Mouse (Mus musculus) left cerebral cortex, postnatal 4 days (tissue): Measurements from ENCODE around the gene Ctbp2. TPM values are rescaled to one million over a fixed set of nuclear protein-coding genes. Genes with fewer than 3 reads are reported as not detected.
"Not testable (repeated sequence)": the region's sequence is repeated elsewhere in the genome, so short reads cannot be mapped to it uniquely, and the experiment has no call there.

ENCODE experiments used
- DNase-seq: peaks from one replicate; pipeline ENCODE4 v3.0.0-alpha.2; 2022
- intact Hi-C: fragments of 180-260 bp; cut with DNase I; formaldehyde crosslinking; loops from one replicate; pipeline ENCODE4 v1.15.1; 2025
- total RNA-seq, 2 experiments: library from RNA; stranded (reverse); gene quantifications; 2 replicates each; pipeline ENCODE4 v1.2.3; 2021

The Ctbp2 gene
- total RNA-seq, 2 experiments from 2014 or later, result 41.0 to 48.8 TPM

DNA sequence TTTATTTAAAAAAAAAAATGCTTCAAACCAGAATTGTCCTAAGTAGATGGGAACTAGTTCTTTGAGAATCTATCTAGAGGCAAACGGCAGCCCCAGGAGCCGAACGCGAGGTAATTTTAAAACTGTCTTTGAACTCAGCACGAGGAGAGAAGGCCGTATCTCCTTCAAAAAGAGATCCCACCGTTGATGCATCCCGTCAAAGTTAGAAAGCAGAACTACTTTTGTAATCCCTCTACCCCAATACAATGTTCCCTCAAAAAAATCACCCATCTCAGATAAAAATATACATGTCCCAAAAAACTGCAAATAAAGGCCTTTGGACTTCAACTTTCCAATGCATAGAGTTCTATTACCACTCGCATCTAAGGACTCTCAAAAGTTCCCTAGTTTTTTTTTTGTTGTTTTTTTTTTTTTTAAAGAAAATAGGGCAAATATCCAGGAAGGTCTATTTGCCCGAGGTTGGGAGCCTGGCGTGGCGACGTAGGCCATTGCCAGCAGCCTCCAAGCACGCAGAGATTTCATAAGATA, 3.0 kb downstream of the Ctbp2 start:
- no peak for DNase-seq
- intact Hi-C loops, result no loop called here

GRCm38 (mm10) chr7:133120221-133120751, 3.9 kb downstream of the Ctbp2 start:
- DNase-seq, result peak; percentile 31
- intact Hi-C loops, result no loop called here

- intact Hi-C loops, result loop anchor here (5.0 to 10.0 kb wide), 2 partner anchors 86 to 517 kb away; partner anchors contain the start of gene Edrf1
- DNase-seq, result no peak
Measured at GRCm38 (mm10) chr7:133117815-133118214, 6.3 kb downstream of the Ctbp2 start.

DNA sequence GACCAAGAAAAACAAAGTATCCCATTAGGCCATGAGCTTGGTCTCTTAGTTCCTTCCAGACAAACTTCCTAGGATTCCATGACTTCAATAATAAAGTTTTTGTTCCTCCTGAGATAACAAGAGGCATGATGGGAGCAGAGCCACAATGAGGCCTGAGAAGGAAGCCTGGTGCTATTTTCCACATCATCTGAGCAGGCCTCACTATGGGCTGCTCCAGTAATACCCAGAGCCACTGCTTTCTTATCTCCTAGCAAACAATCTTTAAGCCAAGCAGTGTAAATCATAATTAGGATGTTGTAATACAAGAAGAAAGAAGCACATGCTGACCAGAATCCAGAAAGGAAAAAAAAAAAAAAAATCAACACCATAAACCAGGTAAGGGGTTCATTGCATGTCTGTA, 7.6 kb downstream of the Ctbp2 start:
- intact Hi-C loops, result loop anchor here (5.0 to 10.0 kb wide), 2 partner anchors 84 to 518 kb away; partner anchors contain the start of gene Edrf1
- no peak for DNase-seq

DNA sequence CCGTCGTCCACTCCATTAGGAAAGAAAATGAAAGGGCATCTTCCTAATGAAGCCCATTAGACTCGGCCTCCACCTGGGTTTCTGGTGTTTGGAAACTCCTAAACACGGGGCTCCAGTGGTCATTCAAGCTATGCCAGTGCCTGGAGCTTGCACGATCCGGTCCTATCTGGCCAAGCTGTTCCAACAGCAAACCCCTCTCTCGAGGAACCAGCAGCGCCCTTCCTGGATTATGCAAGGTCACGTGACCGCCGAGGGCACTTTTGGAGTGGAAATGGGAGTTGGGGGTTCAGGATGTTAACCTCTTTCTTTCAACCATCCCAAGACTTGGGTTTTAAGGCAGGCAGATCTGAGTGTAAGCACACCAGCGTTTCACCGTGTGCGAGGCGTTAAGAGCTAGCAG, 8.3 kb downstream of the Ctbp2 start:
- peak; percentile 45 for DNase-seq

GRCm38 (mm10) chr7:133114847-133115470, 9.2 kb downstream of the Ctbp2 start:
- no peak for DNase-seq
- intact Hi-C loops, result loop anchor here (5.0 to 10.0 kb wide), 2 partner anchors 83 to 520 kb away; partner anchors contain the start of gene Edrf1

More for the DNA sequence above, 8.3 kb downstream of the Ctbp2 start:
- intact Hi-C loops, result loop anchor here (5.0 to 10.0 kb wide), 2 partner anchors 84 to 519 kb away; partner anchors contain the start of gene Edrf1

DNA sequence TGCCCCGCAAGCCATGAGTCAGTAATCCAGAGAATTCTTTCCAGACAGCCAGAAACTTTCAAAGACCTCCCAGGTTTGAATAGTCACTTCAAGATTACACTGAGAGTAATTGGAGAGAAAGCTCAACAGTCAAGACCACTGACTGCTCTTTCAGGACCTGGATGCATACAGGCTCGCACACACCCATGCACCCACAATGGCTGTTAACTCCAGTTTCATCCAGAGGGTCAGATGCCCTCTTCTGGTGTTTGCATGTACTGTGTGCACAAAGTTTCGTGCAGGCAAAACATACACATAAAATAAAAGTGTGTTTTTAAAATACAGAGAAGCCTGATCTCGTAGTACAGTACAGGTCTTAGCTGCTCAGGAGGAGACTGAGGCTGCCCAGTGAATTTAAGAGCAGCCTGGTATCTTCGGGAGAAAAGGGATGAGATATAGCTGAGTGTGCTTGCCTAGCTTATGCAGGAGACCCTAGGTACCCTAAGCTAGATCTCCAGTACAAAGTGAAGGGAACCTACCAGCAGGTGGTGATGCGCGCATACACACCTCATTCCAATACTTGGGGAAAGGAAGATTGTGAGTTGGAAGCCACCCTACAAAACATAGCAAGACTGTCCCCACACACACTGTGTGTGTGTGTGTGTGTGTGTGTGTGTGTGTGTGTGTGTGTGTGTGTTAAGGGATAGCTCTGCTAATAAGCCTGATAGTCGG, 10.8 kb downstream of the Ctbp2 start:
- no peak for DNase-seq
- intact Hi-C loops, result loop anchor here (10.0 kb wide), 1 partner anchor 521 kb away; the partner anchor contains the start of gene Edrf1

GRCm38 (mm10) chr7:133112351-133112831, 11.8 kb downstream of the Ctbp2 start:
- no peak for DNase-seq

DNA sequence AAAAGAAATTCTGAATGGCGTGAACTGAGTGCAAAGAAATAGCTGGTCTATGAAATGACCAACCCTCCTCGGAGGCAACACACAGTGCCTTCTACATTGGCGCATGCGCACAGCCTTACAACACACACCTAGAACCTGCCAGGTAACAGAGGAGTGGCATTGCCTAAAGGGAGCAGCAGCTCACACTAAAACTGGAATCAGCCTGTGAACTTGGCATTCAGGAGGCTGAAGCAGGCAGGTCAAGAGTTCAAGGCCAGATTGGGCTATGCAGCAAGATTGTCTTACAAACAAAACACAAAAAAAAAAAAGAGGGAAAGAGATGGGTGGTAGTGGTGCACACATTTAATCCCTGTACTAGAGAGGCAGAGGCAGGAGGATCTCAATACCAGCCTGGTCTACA, 14.7 kb downstream of the Ctbp2 start:
- intact Hi-C loops, result no loop called here
- DNase-seq, result no peak

More at GRCm38 (mm10) chr7:133112351-133112831, 11.8 kb downstream of the Ctbp2 start:
- intact Hi-C loops, result loop anchor here (10.0 kb wide), 1 partner anchor 522 kb away; the partner anchor contains the start of gene Edrf1

- no peak for DNase-seq
- intact Hi-C loops, result no loop called here
Measured at GRCm38 (mm10) chr7:133108695-133109094, 15.5 kb downstream of the Ctbp2 start.

GRCm38 (mm10) chr7:133102578-133102977, 21.6 kb downstream of the Ctbp2 start:
- intact Hi-C loops, result no loop called here
- DNase-seq, result peak; percentile 20

- intact Hi-C loops, result no loop called here
Measured at GRCm38 (mm10) chr7:133101070-133101469, 23.1 kb downstream of the Ctbp2 start.

GRCm38 (mm10) chr7:133100178-133100577, 24.0 kb downstream of the Ctbp2 start:
- no peak for DNase-seq
- intact Hi-C loops, result no loop called here

More at GRCm38 (mm10) chr7:133101070-133101469, 23.1 kb downstream of the Ctbp2 start:
- no peak for DNase-seq

DNA sequence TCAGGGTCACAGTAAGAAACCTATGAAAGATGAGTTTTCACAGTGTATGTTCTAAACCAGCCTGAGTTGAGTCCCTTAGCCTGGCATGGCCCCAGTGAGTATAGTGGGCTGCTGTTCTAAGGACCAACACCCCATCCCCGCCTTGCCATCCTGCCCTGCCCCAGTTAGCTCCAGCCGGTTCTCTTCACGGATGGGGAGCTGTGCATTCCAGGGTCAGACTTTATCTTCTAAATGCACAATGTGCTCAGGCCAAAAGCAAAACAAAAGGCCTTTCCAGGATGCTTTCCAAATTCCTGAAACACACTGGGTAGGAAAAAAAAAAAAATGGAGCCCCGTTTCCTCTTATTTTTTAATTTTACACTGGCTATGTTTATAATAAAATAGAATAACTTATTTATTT, 24.9 kb downstream of the Ctbp2 start:
- intact Hi-C loops, result no loop called here
- DNase-seq, result no peak

- no peak for DNase-seq
- intact Hi-C loops, result no loop called here
Measured at GRCm38 (mm10) chr7:133098118-133098793, 25.9 kb downstream of the Ctbp2 start.

DNA sequence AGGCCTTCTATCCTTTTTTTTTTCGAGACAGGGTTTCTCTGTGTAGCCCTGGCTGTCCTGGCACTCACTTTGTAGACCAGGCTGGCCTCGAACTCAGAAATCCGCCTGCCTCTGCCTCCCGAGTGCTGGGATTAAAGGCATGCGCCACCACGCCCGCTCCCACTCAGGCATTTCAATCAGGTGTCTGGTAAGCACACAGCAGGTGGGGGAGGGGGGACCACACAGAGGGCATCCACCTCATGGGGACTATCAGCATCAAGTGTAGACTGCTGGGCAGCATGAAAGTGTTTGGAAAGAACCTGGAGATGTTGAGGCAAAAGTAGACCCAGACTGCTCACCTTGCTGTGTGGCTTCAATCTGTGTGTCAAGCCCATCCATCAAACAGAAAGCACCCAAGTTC, 28.5 kb downstream of the Ctbp2 start:
- intact Hi-C loops, DNase-seq: not testable (repeated sequence)

GRCm38 (mm10) chr7:133094711-133095495, 29.3 kb downstream of the Ctbp2 start:
- intact Hi-C loops, result no loop called here
- DNase-seq, result no peak

DNA sequence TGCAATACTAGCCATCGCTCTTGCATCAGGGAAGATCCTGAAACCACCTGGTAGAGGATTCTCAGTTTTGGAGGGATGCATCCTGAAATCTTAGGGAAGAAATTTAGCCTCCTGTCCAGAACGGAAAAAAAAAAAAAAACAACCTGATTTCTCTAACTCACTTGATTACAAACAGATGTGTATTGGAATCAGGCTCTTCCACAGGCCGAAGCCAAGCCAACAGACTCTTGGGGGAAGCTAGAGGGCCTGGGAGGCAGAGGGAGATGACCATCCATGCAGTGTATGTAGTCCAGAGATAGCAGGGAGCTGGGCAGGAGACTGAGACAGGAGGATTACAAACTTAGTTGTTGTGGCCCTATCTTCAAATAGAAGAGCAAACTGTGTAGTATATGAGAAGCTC, 30.0 kb downstream of the Ctbp2 start:
- DNase-seq, result no peak
- intact Hi-C loops, result no loop called here

DNA sequence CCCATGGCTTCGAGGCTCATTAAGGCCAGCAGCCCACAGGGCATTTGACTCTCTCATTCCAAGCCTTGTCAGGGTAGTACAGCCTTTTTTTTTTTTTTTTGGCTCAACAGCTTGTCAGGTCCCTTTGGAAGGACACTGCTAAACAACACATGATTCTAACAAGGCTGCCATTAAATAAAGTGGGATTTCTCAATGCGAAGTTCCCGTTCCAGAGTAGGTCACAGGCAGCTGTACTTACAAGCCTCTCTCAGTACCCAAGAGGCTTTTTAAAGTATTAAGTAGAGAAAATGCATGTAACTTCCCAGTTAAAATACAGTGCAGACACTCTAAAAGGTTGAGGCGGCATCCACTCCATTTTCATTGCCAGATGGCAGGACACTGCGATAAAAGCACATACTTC, 30.4 kb downstream of the Ctbp2 start:
- no peak for DNase-seq
- intact Hi-C loops, result no loop called here

- DNase-seq, result no peak
- intact Hi-C loops, result no loop called here
Measured at GRCm38 (mm10) chr7:133090641-133091040, 33.5 kb downstream of the Ctbp2 start.
